Mouse (Mus musculus) MEL (cell line): ENCODE results near the gene Msi2.

Experiments used
- CHD1 ChIP-seq: IDR thresholded peaks from 2 replicates; pipeline ENCODE4 v1.6.1; 2012; ENCODE audit warnings: low read depth, mild to moderate bottlenecking, inconsistent platforms, low read length, improper control_type of control experiment
- CTCF ChIP-seq, 3 experiments: IDR thresholded peaks in 2 of 3; conservative IDR thresholded peaks in 1 of 3; 2 replicates each; pipeline ENCODE4 v1.5.1; 2011 to 2012; ENCODE audit warnings: low read length in 3 of 3, low read depth in 2 of 3, mild to moderate bottlenecking in 2 of 3, improper control_type of control experiment in 1 of 3, inconsistent platforms in 1 of 3, mixed read lengths in 1 of 3, moderate library complexity in 1 of 3; ENCODE audit not compliant: control insufficient read depth in 1 of 3, insufficient read depth in 1 of 3, poor library complexity in 1 of 3, severe bottlenecking in 1 of 3
- GABPA ChIP-seq: IDR thresholded peaks from 2 replicates; pipeline ENCODE4 v1.6.1; 2012; ENCODE audit warnings: low read depth, mild to moderate bottlenecking, inconsistent platforms, low read length, improper control_type of control experiment, moderate library complexity
- MAFK ChIP-seq: IDR thresholded peaks from 2 replicates; pipeline ENCODE4 v1.6.1; 2011; ENCODE audit warnings: low read depth, mild to moderate bottlenecking, low read length, improper control_type of control experiment, borderline replicate concordance
- RCOR1 ChIP-seq: IDR thresholded peaks from 2 replicates; pipeline ENCODE4 v1.6.1; 2012; ENCODE audit warnings: low read depth, mild to moderate bottlenecking, inconsistent platforms, low read length, improper control_type of control experiment
- TBP ChIP-seq: IDR thresholded peaks from 2 replicates; pipeline ENCODE4 v1.8.0; 2011; ENCODE audit warnings: low read depth, low read length, improper control_type of control experiment
- UBTF ChIP-seq: IDR thresholded peaks from 2 replicates; pipeline ENCODE4 v1.6.1; 2012; ENCODE audit warnings: low read depth, mild to moderate bottlenecking, inconsistent platforms, low read length, improper control_type of control experiment, moderate library complexity, borderline replicate concordance; ENCODE audit not compliant: insufficient read depth
- USF2 ChIP-seq, 2 experiments: IDR thresholded peaks; 2 replicates each; pipeline ENCODE4 v1.6.1; 2011 to 2012; ENCODE audit warnings: improper control_type of control experiment in 2 of 2, low read length in 2 of 2, borderline replicate concordance in 1 of 2, inconsistent platforms in 1 of 2, low read depth in 1 of 2, mild to moderate bottlenecking in 1 of 2; ENCODE audit not compliant: insufficient read depth in 1 of 2

GRCm38 (mm10) chr11:88585171-88585632 is 133.1 kb downstream of the Msi2 start:
- TF ChIP-seq CTCF (IDR thresholded peaks at IDR 0.05 in 2 of 3, conservative IDR thresholded peaks at IDR 0.05 in 1 of 3; ENCODE audit: control insufficient read depth in 1 of 3, insufficient read depth in 1 of 3, low read depth in 2 of 3, low read length in 3 of 3, poor library complexity in 1 of 3, severe bottlenecking in 1 of 3) (no peak), USF2 (IDR thresholded peaks at IDR 0.05; ENCODE audit: borderline replicate concordance in 1 of 2, insufficient read depth in 1 of 2, low read depth in 1 of 2, low read length in 2 of 2) (no peak), RCOR1 (no peak), TBP (no peak), UBTF (no peak), GABPA (no peak), MAFK (no peak), CHD1 (no peak)
